Mouse (Mus musculus): Measurements from ENCODE around the gene Dnah11.

GRCm38 (mm10) chr12:118196583-118196982 lies 2.3 kb downstream of the Dnah11 start:
- TF ChIP-seq CTCF (IDR thresholded peaks at IDR 0.05; ENCODE audit: low read depth, low read length) (no peak), POLR2A (IDR thresholded peaks at IDR 0.05; ENCODE audit: extremely low read depth, insufficient read depth, low read length) (no peak)

Data from liver, adult 2 months (tissue).